Mouse (Mus musculus): Measurements from ENCODE around the gene Oit1. TPM values are rescaled to one million over a fixed set of nuclear protein-coding genes. Genes with fewer than 3 reads are reported as not detected.

The Oit1 gene
- total and polyA plus RNA-seq, 3 experiments: 1.8 TPM; not detected in 2

GRCm38 (mm10) chr14:8332314-8333252, 46.0 kb downstream of the Oit1 start:
- Histone ChIP-seq H3K36me3 (ENCODE audit: control insufficient read depth, insufficient read depth, low read length) (no peaks in the 10 kb centered on the region), H3K4me3 (no peak overlapping the region), H3K27ac (no peak overlapping the region), H3K4me1 (ENCODE audit: control insufficient read depth, insufficient read depth, low read length) (peaks cover 4% of the 10 kb centered on the region), H3K79me2 (replicated peaks; ENCODE audit: control insufficient read depth, insufficient read depth, low read length) (no peaks in the 10 kb centered on the region), H3K9ac (ENCODE audit: low read depth, low read length) (no peak overlapping the region), H3K27me3 (ENCODE audit: control insufficient read depth, insufficient read depth, low read length) (no peaks in the 10 kb centered on the region)
- WGBS: 82% methylated on average over 11 of the region's 11 CpGs
- TF ChIP-seq POLR2A (IDR thresholded peaks at IDR 0.05; ENCODE audit: insufficient read depth, low read depth, low read length) (no peak), CTCF (IDR thresholded peaks at IDR 0.05) (no peak)
- intact Hi-C loops (cut with DNase I): no loop called here
- no peak for DNase-seq

- Histone ChIP-seq H3K27me3 (ENCODE audit: control insufficient read depth, insufficient read depth, low read length) (no peaks in the 10 kb centered on the region), H3K4me1 (ENCODE audit: control insufficient read depth, insufficient read depth, low read length) (peaks cover 10% of the 10 kb centered on the region), H3K27ac (peak overlapping the region; percentile 20; the same call in 1 of the 2 replicates), H3K4me3 (no peak overlapping the region), H3K79me2 (replicated peaks; ENCODE audit: control insufficient read depth, insufficient read depth, low read length) (no peaks in the 10 kb centered on the region), H3K9ac (ENCODE audit: low read depth, low read length) (no peak overlapping the region), H3K36me3 (ENCODE audit: control insufficient read depth, insufficient read depth, low read length) (no peaks in the 10 kb centered on the region)
- no peak for TF ChIP-seq CTCF (IDR thresholded peaks at IDR 0.05)
- 0 out of 2 replicates have a peak, but pooled peaks have one; percentile 5 for TF ChIP-seq EP300 (IDR thresholded peaks at IDR 0.05; ENCODE audit: insufficient read depth, low read depth, low read length)
- WGBS: 57% methylated on average over 14 of the region's 14 CpGs
- intact Hi-C loops (cut with DNase I): no loop called here
- DNase-seq: peak; percentile 47 to 66
Measured at GRCm38 (mm10) chr14:8331307-8331905, 47.1 kb downstream of the Oit1 start.

- intact Hi-C loops (cut with DNase I): no loop called here
- 62% methylated on average over 6 of the region's 6 CpGs for WGBS
- no peak for DNase-seq
Measured at GRCm38 (mm10) chr14:8330390-8330789, 48.2 kb downstream of the Oit1 start.

GRCm38 (mm10) chr14:8329552-8329951, 49.0 kb downstream of the Oit1 start:
- TF ChIP-seq CTCF (IDR thresholded peaks at IDR 0.05) (no peak), EP300 (IDR thresholded peaks at IDR 0.05; ENCODE audit: insufficient read depth, low read depth, low read length) (no peak), POLR2A (IDR thresholded peaks at IDR 0.05; ENCODE audit: insufficient read depth, low read depth, low read length) (no peak)
- no peaks in the 10 kb centered on the region for H3K79me2 ChIP-seq (replicated peaks; ENCODE audit: control insufficient read depth, insufficient read depth, low read length)
- no peaks in the 10 kb centered on the region for H3K27me3 ChIP-seq (ENCODE audit: control insufficient read depth, insufficient read depth, low read length)
- intact Hi-C loops (cut with DNase I): no loop called here
- H3K36me3 ChIP-seq (ENCODE audit: control insufficient read depth, insufficient read depth, low read length): no peaks in the 10 kb centered on the region
- H3K9ac ChIP-seq (ENCODE audit: low read depth, low read length): no peak overlapping the region
- WGBS: 38% methylated on average over 4 of the region's 4 CpGs
- H3K27ac ChIP-seq: no peak overlapping the region
- no peak for DNase-seq
- no peak overlapping the region for H3K4me3 ChIP-seq
- peaks cover 10% of the 10 kb centered on the region for H3K4me1 ChIP-seq (ENCODE audit: control insufficient read depth, insufficient read depth, low read length)

More at GRCm38 (mm10) chr14:8330390-8330789, 48.2 kb downstream of the Oit1 start:
- Histone ChIP-seq H3K4me1 (ENCODE audit: control insufficient read depth, insufficient read depth, low read length) (peaks cover 10% of the 10 kb centered on the region), H3K9ac (ENCODE audit: low read depth, low read length) (no peak overlapping the region), H3K27ac (no peak overlapping the region), H3K79me2 (replicated peaks; ENCODE audit: control insufficient read depth, insufficient read depth, low read length) (no peaks in the 10 kb centered on the region), H3K27me3 (ENCODE audit: control insufficient read depth, insufficient read depth, low read length) (no peaks in the 10 kb centered on the region), H3K36me3 (ENCODE audit: control insufficient read depth, insufficient read depth, low read length) (no peaks in the 10 kb centered on the region), H3K4me3 (no peak overlapping the region)
- TF ChIP-seq POLR2A (IDR thresholded peaks at IDR 0.05; ENCODE audit: insufficient read depth, low read depth, low read length) (no peak), EP300 (IDR thresholded peaks at IDR 0.05; ENCODE audit: insufficient read depth, low read depth, low read length) (no peak), CTCF (IDR thresholded peaks at IDR 0.05) (no peak)

- no peak overlapping the region for H3K9ac ChIP-seq (ENCODE audit: low read depth, low read length)
- H3K4me3 ChIP-seq: no peak overlapping the region
- DNase-seq: peak in 1 of 2 experiments; percentile 32
- H3K27ac ChIP-seq: peak overlapping the region; percentile 51
- WGBS: 38% methylated on average over 1 of the region's 1 CpGs
- TF ChIP-seq CTCF (IDR thresholded peaks at IDR 0.05): no peak
- TF ChIP-seq POLR2A (IDR thresholded peaks at IDR 0.05; ENCODE audit: insufficient read depth, low read depth, low read length): no peak
- TF ChIP-seq EP300 (IDR thresholded peaks at IDR 0.05; ENCODE audit: insufficient read depth, low read depth, low read length): no peak
- H3K79me2 ChIP-seq (replicated peaks; ENCODE audit: control insufficient read depth, insufficient read depth, low read length): no peaks in the 10 kb centered on the region
- peaks cover 10% of the 10 kb centered on the region for H3K4me1 ChIP-seq (ENCODE audit: control insufficient read depth, insufficient read depth, low read length)
- no peaks in the 10 kb centered on the region for H3K27me3 ChIP-seq (ENCODE audit: control insufficient read depth, insufficient read depth, low read length)
- no peaks in the 10 kb centered on the region for H3K36me3 ChIP-seq (ENCODE audit: control insufficient read depth, insufficient read depth, low read length)
- intact Hi-C loops (cut with DNase I): no loop called here
Measured at GRCm38 (mm10) chr14:8327371-8327770, 51.2 kb downstream of the Oit1 start.

- Histone ChIP-seq H3K36me3 (ENCODE audit: control insufficient read depth, insufficient read depth, low read length) (no peaks in the 10 kb centered on the region), H3K9ac (ENCODE audit: low read depth, low read length) (no peak overlapping the region), H3K27me3 (ENCODE audit: control insufficient read depth, insufficient read depth, low read length) (no peaks in the 10 kb centered on the region), H3K4me3 (no peak overlapping the region), H3K79me2 (replicated peaks; ENCODE audit: control insufficient read depth, insufficient read depth, low read length) (no peaks in the 10 kb centered on the region), H3K4me1 (ENCODE audit: control insufficient read depth, insufficient read depth, low read length) (peaks cover 10% of the 10 kb centered on the region), H3K27ac (peak overlapping the region; percentile 51)
- peak; percentile 24 to 35 for DNase-seq
- intact Hi-C loops (cut with DNase I): no loop called here
- TF ChIP-seq POLR2A (IDR thresholded peaks at IDR 0.05; ENCODE audit: insufficient read depth, low read depth, low read length): no peak
- no peak for TF ChIP-seq EP300 (IDR thresholded peaks at IDR 0.05; ENCODE audit: insufficient read depth, low read depth, low read length)
- no peak for TF ChIP-seq CTCF (IDR thresholded peaks at IDR 0.05)
Measured at GRCm38 (mm10) chr14:8326961-8327360, 51.6 kb downstream of the Oit1 start.
